Mouse (Mus musculus) liver, embryonic 14.5 days (tissue): Measurements from ENCODE around the gene Lsp1. TPM values are rescaled to one million over a fixed set of nuclear protein-coding genes. Genes with fewer than 3 reads are reported as not detected.

Source experiments
- ATAC-seq: fragments of 200-750 bp; cut with Nextera tagmentation; 2 replicates; pipeline ENCODE4 v1.8.0; 2017; ENCODE audit warnings: moderate number of reproducible peaks, mild to moderate bottlenecking, moderate library complexity; ENCODE audit not compliant: insufficient read depth
- DNase-seq, 3 experiments: peaks; one replicate each; pipeline ENCODE4 v3.0.0-alpha.2; 2012 to 2013; ENCODE audit warnings: low read depth in 3 of 3, low spot score in 3 of 3
- H3K27ac ChIP-seq: fragments of 300-500 bp; sonication (generic); 2 replicates; pipeline ENCODE4 v1.5.1; 2014; ENCODE audit warnings: moderate library complexity, mild to moderate bottlenecking, control low read depth, inconsistent platforms
- H3K27me3 ChIP-seq: fragments of 300-500 bp; sonication (generic); 2 replicates; pipeline ENCODE4 v1.6.1; 2014; ENCODE audit warnings: mild to moderate bottlenecking, low read length, moderate library complexity; ENCODE audit not compliant: control insufficient read depth, insufficient read depth
- H3K36me3 ChIP-seq: fragments of 300-500 bp; sonication (generic); replicated peaks from 2 replicates; pipeline ENCODE4 v1.6.1; 2014; ENCODE audit warnings: low read depth; ENCODE audit not compliant: control insufficient read depth, insufficient read depth
- H3K4me1 ChIP-seq, 2 experiments: fragments of 200-500 bp in 1 of 2; fragments of 300-500 bp in 1 of 2; sonication (generic) in 1 of 2; replicated peaks; 2 replicates each; pipeline ENCODE4 v1.6.1; 2012 to 2014; ENCODE audit warnings: antibody characterized with exemption in 1 of 2, inconsistent platforms in 1 of 2, low read length in 1 of 2; ENCODE audit not compliant: control insufficient read depth in 2 of 2, insufficient read depth in 2 of 2
- H3K4me2 ChIP-seq: fragments of 300-500 bp; sonication (generic); 2 replicates; pipeline ENCODE4 v1.6.1; 2014; ENCODE audit warnings: low read depth, mild to moderate bottlenecking, control low read depth, moderate library complexity
- H3K4me3 ChIP-seq, 2 experiments: fragments of 200-500 bp in 1 of 2; fragments of 300-500 bp in 1 of 2; sonication (generic) in 1 of 2; 2 replicates each; pipeline ENCODE4 v1.5.1; 2012 to 2014; ENCODE audit warnings: low read depth in 2 of 2, low read length in 2 of 2, mild to moderate bottlenecking in 2 of 2, control low read depth in 1 of 2, inconsistent platforms in 1 of 2, moderate library complexity in 1 of 2; ENCODE audit not compliant: insufficient read depth in 1 of 2
- H3K9ac ChIP-seq: fragments of 300-500 bp; sonication (generic); replicated peaks from 2 replicates; pipeline ENCODE4 v1.6.1; 2014; ENCODE audit warnings: mild to moderate bottlenecking, control low read depth, moderate library complexity
- H3K9me3 ChIP-seq: fragments of 300-500 bp; sonication (generic); 2 replicates; pipeline ENCODE4 v1.6.1; 2016; ENCODE audit warnings: low read length, mixed read lengths; ENCODE audit not compliant: control insufficient read depth
- CTCF ChIP-seq: IDR thresholded peaks from 2 replicates; pipeline ENCODE4 v1.5.1; 2016; ENCODE audit warnings: antibody characterized with exemption, low read depth, control low read depth
- EP300 ChIP-seq: IDR thresholded peaks from 2 replicates; pipeline ENCODE4 v1.6.1; 2016; ENCODE audit warnings: antibody characterized with exemption, low read depth
- WGBS: fragments of 180-500 bp; shearing (Covaris S2); extraction: QIAGEN DNeasy Blood & Tissue Kit; methylation state at CpG from one replicate; pipeline ENCODE4 v1.1.7; 2014; ENCODE audit not compliant: insufficient replicate concordance; 5-methylcytosine and 5-hydroxymethylcytosine counted together
- polyA plus RNA-seq, 2 experiments: library from polyadenylated mRNA; depleted of rRNA in 1 of 2; stranded (reverse) in 1 of 2; unstranded in 1 of 2; fragments of >200 nt; fragmentation: Nextera tagmentation in 1 of 2; extraction: Ambion mirVana in 1 of 2; gene quantifications; 2 replicates each; pipeline versions ENCODE4 v1.2.1 to v1.2.3; 2012 to 2014

The Lsp1 gene
- polyA plus RNA-seq, 2 experiments: 13.3 to 15.2 TPM

DNA sequence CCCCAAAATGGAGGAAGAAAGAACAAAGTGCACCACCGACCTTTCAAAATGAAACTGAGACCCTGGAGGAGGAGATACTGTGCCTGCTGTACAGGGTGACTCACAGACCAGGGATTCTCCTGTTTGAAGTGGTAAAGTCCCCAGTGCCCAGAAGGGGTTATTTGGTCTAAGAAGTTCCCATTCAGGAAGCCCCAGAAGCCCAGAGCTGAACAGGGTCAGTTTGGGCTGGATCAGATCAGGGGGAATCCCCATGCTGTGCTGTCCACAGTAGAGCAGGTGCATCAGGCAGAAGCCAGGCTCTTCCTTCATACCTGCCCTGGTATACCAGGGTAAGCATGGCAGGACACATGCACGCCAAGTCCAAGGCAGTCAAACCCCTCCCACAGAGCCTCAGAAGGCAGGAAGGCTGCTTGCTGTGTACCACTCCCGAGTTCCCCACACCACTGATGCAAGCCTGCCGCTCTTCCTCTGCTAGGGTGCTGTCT, 2.0 kb downstream of the Lsp1 start:
- no peaks in the 10 kb centered on the region for H3K36me3 ChIP-seq
- 34% methylated on average over 4 of the region's 4 CpGs for WGBS
- ATAC-seq: no peak
- H3K4me2 ChIP-seq: no peak overlapping the region
- H3K27ac ChIP-seq: no peak overlapping the region
- H3K27me3 ChIP-seq: no peaks in the 10 kb centered on the region
- no peaks in the 10 kb centered on the region for H3K9me3 ChIP-seq
- DNase-seq: no peak
- H3K4me1 ChIP-seq: peaks cover 0 to 11% of the 10 kb centered on the region in 2 experiments; a peak in 2 of 4 replicates
- H3K9ac ChIP-seq: no peak overlapping the region
- H3K4me3 ChIP-seq: no peak overlapping the region
- TF ChIP-seq CTCF: no peak

DNA sequence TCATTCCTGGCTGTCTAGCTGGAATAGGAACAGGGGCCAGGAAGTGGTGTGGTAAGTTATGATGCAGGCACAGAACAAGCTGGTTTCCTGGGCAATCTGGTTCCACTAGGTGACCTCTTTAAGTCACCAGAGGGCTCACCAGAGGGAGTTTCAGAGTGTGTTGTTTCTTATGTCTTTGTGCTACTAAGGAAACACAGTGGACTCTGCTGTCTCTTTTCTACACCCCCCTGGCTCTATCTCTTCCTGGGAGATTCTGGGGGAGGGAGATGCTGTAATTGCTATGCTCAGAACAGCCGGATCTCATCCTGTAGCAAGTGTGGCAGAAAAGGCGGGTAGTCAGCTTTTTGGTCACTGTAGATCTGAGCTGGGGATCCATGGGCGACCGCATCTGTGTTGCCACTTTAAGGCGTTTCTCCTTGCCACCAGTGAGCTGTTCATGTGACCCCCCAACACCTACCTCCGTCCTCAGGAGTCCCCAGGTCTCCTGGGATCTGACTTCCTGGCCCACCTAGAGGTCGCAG, 9.6 kb downstream of the Lsp1 start:
- H3K27ac ChIP-seq: no peak overlapping the region
- no peak overlapping the region for H3K9ac ChIP-seq
- no peak for DNase-seq
- no peaks in the 10 kb centered on the region for H3K36me3 ChIP-seq
- H3K4me1 ChIP-seq: 0 out of 4 replicates have a peak, but pooled peaks cover 0 to 5% of the 10 kb centered on the region in 2 experiments
- no peak for ATAC-seq
- H3K27me3 ChIP-seq: no peaks in the 10 kb centered on the region
- 61% methylated on average over 7 of the region's 7 CpGs for WGBS
- TF ChIP-seq EP300 (no peak), CTCF (no peak)
- no peaks in the 10 kb centered on the region for H3K9me3 ChIP-seq
- no peak overlapping the region for H3K4me2 ChIP-seq
- no peak overlapping the region for H3K4me3 ChIP-seq

DNA sequence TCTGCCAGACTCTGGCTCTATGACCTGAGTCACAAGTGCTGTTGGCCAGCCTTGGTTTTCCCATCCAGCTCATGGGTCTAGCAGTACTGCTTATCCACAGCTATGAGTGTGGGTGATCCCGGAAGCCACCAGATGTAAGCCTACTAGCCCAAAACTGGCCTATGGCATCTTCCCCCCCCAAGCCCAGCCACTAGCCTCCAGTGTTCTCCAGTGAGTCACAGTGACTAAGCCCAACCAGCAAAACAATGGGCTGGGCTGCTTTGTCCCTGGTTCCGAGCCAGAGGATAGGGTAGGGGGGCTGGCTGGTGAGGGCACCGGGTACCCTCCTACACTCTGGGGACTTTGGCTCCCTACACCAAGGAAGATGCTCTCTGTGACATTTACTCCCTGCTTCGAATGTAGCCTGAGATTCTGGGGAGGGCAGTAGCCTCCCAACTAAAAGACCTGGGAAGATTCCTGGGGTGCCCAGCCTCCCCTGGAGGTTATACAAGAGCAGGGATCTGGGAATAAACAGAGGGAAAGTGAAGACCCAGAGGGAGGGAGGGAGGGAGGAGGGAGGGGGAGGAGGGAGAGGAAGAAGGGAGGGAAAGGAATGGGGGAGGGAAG, 10.3 kb downstream of the Lsp1 start:
- Histone ChIP-seq H3K4me2 (no peak overlapping the region), H3K9ac (no peak overlapping the region), H3K4me1 (0 out of 4 replicates have a peak, but pooled peaks cover 0 to 5% of the 10 kb centered on the region in 2 experiments), H3K36me3 (no peaks in the 10 kb centered on the region), H3K4me3 (no peak overlapping the region), H3K9me3 (no peaks in the 10 kb centered on the region), H3K27ac (no peak overlapping the region), H3K27me3 (no peaks in the 10 kb centered on the region)
- ATAC-seq (no peak), DNase-seq (no peak)
- WGBS: 21% methylated on average over 4 of the region's 4 CpGs
- no peak for TF ChIP-seq CTCF
- no peak for TF ChIP-seq EP300

DNA sequence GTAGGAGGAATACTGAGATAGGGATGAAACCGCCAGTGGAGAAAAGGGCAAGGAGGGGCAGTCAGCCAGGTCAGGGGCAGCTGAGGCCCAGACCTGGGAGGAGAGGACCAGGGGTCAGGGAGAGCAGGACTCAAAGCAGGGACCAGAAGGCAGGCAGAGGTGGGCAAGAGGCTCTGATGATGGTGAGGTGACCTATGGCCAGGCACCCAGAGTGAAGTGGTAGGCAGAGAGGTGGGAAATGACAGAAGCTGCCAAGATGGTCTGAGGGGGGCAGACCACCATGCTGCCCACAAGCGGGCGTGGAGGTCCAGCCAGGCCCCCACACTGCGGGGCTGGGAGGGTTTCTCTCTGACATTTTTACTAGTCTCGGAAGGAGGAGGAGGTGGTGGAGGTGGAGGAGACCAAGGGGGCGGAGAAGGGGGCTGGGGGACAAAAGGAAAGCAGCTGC, 10.8 kb downstream of the Lsp1 start:
- TF ChIP-seq EP300: no peak
- no peak for TF ChIP-seq CTCF
- Histone ChIP-seq H3K4me1 (0 out of 4 replicates have a peak, but pooled peaks cover 0 to 5% of the 10 kb centered on the region in 2 experiments), H3K27me3 (no peaks in the 10 kb centered on the region), H3K27ac (no peak overlapping the region), H3K9me3 (no peaks in the 10 kb centered on the region), H3K4me3 (no peak overlapping the region), H3K36me3 (no peaks in the 10 kb centered on the region), H3K4me2 (no peak overlapping the region), H3K9ac (no peak overlapping the region)
- ATAC-seq (no peak), DNase-seq (no peak)
- 49% methylated on average over 6 of the region's 6 CpGs for WGBS

DNA sequence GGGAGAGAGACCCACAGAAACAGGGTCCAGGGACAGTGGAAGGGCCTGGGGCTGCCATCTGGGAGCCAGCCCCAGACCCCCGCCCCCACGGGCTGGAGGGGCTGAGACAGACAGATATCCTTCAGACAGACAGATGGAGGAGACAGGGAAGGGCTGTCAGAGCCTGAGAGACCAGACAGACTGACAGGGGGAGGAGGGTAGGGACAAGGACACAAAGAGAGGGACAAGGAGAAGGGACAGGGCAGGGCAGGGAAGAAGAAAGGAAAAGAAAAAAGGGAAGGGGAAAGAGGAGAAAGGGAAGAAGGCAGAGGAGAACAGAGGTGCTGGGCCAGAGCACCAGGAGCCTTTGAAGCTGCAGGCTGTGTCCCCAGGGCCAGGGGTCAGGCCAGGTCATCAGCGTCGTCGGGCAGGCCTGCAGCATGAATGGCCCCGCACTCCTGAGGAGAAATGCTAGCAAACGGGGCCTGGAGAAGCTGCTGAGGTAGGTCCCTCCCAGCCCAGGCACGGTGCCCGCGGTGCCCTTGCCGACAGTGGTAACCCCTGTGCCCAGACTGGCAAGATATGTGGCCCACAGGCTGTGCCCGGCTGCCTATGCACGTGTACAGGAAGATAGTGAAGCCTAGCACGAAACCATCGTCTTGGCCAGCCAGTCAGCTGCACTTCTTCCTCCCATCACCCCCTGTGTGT, 11.4 kb downstream of the Lsp1 start:
- DNase-seq: no peak
- Histone ChIP-seq H3K9ac (no peak overlapping the region), H3K27ac (no peak overlapping the region), H3K9me3 (no peaks in the 10 kb centered on the region), H3K4me1 (0 out of 4 replicates have a peak, but pooled peaks cover 0 to 5% of the 10 kb centered on the region in 2 experiments), H3K4me3 (no peak overlapping the region), H3K36me3 (no peaks in the 10 kb centered on the region), H3K4me2 (no peak overlapping the region), H3K27me3 (no peaks in the 10 kb centered on the region)
- TF ChIP-seq EP300: no peak
- no peak for TF ChIP-seq CTCF
- 55% methylated on average over 15 of the region's 15 CpGs for WGBS
- no peak for ATAC-seq
